Mouse (Mus musculus) cerebellum, adult (tissue): ENCODE data around the gene Epha2.

Experiments used
- ATAC-seq: cut with Nextera tagmentation; 2 replicates; pipeline ENCODE4 v1.9.2; 2017; ENCODE audit warnings: mild to moderate bottlenecking, moderate library complexity, mixed read lengths; ENCODE audit not compliant: insufficient number of reproducible peaks, low FRiP score, low TSS enrichment

Gene Epha2

GRCm38 (mm10) chr4:141301116-141301553 lies at the start of gene Epha2:
Gene Epha2 (plus strand): TSS chr4:141301240.
- ATAC-seq = no peak

DNA sequence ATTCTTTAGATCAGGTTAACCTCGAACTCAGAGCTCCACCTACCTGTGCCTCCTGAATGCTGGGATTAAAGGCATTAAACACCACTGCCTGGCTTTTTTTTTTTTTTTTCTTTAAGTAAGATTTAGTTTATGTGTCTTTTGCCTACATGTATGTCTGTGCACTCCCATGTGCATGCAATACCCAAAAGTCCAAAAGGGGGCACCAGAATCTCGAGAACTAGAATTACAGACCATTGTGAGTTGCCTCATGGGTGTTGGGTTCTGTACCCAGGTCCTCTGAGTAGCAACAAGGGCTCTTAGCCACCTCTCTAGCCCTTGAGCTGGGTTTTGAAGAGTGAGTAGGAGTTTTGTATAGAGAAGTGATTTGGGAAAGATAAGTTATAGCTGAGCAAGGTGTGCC lies 48.4 kb upstream of the Epha2 start:
- ATAC-seq = no peak

DNA sequence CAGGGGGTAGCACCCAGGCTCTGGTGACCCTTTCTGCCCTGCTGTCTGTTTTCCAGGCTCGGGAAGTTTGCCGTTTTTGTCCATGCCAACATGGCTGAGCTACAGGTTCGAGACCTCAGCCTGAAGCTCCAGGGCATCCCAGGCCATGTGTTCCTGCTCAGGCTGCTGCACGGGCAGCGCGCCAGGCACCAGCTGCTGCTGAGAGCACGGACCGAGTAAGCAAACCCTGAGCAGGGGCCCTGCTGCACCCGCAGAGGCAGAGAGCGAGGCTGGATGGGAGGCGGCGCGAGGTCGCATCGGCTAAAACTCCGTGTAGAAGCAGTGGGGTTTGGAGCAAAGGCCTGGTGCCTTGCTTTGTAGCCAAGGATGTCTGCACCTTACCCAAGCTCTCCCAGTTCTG lies 46.8 kb upstream of the Epha2 start:
- no peak for ATAC-seq

- no peak for ATAC-seq
These were observed 43.6 kb upstream of the Epha2 start for GRCm38 (mm10) chr4:141257440-141257839.

DNA sequence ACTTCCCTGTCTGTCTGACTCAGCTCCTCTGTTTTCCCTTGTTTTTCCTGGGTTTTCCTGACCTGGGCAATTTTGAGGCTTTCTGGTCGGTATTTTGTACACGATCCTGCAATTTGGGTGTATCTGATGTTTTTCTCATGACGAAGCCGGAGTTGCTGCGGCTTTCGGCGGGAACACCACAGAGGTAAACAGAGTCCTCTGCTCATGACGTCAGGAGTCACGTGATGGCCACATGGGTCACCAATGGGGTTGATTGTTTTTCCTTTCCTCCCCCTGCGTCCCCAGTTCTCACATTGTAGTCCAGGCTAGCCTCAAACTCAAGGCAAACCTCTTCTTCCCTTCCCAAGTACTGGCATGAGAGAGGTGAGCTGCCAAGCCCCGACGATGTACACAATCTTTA lies 41.6 kb upstream of the Epha2 start:
- no peak for ATAC-seq

DNA sequence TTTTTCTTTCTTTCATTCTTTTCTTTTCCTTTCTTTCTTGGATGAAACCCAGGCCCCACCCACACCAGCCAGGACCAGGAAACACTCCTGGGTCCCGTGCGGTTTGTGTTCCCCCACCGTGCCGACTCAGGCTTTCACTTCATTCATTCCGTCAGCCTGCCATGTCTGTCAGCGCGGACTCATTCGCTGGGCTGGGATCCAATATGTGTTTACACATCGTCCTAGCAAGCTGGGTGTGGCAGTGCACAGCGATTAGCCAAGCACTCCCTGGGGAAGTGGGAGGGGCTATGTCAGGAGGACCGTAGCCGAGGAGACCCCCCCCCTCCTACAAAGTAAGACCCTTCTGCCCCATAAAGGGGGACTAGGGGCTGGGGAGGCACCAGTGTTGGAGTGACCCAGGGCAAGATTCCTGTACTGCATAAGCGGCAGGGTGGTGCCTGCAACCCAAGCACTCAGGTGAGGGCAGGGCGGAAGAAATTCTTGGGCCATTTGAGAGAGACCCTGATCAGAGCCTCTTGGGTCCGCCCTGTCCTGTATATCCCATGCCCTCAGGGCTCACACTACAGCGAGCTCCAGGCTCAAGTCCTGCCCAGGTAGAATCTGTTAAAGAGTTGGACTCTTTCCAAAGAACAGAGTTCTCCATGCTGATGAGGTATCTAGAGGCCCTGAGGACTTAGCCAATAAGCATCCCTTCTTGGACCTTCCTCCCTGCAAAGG lies 40.9 kb upstream of the Epha2 start:
- ATAC-seq = no peak

DNA sequence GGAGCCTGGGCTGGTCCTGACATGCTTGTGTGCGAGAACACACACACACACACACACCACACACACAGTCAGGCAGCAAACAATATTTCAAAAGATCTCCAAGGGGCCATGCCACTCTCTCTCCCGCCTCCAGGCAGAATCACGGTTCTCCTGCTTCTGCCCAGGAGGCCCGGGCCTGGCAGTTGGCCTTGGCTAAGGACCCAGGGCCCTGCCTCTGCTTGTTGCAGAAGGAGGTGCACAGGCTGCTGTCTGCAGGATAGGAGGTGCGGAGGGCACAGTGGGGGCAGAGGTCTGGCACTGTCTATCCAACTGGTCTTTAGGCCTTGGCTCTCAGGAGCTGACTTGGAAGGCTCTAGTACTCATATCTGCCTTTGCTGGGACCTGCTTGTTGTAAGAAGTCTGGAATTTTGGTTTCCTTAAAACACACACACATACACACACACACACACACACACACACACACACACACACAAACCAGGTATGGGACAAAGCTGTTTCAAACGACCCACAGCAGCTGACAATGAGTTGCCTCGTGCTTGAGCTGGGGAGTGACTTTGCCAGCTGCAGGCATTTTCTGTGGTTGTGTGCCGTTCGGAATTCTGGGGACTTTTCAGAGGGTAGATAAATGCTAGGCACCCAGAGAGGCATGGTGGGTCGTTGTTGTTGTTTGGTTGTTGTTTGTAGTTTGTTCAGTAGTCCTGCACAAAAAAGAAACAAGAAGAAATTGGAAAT lies 38.0 kb upstream of the Epha2 start:
- ATAC-seq = no peak

DNA sequence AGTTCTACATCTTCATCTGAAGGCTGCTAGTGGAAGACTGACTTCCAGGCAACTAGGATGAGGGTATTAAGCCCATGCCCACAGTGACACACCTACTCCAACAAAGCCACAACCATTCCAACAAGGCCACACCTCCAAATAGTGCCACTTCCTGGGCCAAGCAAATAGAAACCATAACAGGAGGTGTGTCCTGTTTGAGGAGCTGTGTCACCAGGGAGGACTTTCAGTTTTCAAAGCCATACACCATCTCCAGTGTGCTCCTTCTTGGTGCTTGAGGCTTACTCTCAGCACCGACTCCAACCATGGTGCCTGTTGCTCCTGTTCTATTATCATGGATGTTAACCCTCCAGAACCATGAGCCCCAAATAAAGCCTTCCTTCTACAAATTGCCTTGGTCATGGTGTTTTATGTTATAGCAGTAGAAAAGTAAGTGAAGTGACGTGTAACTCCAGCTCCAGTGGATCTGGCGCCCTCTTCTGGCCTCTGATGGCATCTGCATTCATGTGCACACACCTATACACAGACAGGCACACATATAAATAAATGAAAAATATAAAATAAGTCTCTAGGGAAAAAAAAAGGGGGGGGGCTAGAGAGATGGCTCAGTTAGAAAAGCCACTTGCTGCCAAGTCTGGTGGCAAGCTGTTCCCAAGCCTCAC lies 34.9 kb upstream of the Epha2 start:
- ATAC-seq = no peak

GRCm38 (mm10) chr4:141267250-141267649 lies 33.8 kb upstream of the Epha2 start:
- ATAC-seq = no peak

DNA sequence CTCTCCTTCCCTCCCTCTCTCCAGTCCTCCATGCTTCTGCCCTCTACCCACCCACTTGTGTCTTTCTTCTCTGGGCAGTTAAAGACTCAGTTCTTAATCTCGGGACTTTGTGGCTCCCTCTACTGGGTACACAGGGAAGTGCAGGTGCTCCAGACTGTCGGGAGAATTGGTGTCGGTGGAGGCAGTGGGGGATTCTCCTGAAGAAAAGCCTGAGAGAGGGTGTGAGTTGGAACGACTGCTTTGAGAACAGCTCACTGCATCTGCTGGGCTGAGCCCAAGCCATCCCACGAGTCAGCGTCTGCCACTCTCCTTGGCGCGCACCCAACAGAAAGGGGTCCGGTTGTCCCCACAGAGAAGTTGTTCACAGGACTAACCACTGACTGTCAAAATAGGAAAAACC lies 33.2 kb upstream of the Epha2 start:
- ATAC-seq = no peak

DNA sequence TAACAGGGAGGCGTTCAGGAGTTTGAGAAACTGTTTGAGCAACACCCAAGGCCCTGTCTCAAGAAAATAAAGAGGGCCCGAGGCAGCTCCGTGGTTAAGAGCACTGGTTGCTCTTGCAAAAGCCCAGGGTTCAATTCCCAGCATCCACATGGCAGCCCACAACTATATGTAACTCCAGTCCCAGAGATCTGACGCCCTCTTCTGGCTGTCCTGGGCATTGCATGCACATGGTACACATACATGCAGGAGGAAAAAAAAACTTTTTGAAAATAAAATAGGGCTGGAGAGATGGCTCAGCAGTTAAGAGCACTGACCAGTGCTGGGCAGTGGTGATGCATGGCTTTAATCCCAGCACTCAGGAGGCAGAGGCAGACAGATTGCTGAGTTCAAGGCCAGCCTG lies 32.7 kb upstream of the Epha2 start:
- ATAC-seq = no peak

GRCm38 (mm10) chr4:141269080-141269479 lies 32.0 kb upstream of the Epha2 start:
- ATAC-seq = no peak

GRCm38 (mm10) chr4:141270201-141270940 lies 30.7 kb upstream of the Epha2 start:
- no peak for ATAC-seq

DNA sequence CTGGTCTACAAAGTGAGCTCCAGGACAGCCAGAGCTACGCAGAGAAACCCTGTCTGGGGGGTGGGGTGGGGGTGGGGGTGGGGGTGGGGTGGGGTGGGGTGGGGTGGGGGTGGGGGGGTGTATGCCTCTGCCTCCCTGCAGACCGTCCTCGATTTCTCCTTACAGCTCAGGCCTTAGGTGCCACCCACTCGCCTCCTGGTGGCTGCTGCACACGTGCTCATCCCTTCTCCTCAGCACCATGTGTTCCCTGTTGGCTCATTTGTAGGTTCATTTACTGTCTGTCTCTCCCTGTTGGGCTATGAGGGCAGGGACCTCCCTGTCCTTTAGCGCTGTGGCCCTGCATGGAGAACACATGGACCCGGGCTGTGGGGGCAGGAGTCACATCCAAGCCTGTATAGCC lies 29.8 kb upstream of the Epha2 start:
- ATAC-seq = no peak

GRCm38 (mm10) chr4:141271721-141272120 lies 29.3 kb upstream of the Epha2 start:
- ATAC-seq = no peak

GRCm38 (mm10) chr4:141272878-141273277 lies 28.2 kb upstream of the Epha2 start:
- no peak for ATAC-seq

DNA sequence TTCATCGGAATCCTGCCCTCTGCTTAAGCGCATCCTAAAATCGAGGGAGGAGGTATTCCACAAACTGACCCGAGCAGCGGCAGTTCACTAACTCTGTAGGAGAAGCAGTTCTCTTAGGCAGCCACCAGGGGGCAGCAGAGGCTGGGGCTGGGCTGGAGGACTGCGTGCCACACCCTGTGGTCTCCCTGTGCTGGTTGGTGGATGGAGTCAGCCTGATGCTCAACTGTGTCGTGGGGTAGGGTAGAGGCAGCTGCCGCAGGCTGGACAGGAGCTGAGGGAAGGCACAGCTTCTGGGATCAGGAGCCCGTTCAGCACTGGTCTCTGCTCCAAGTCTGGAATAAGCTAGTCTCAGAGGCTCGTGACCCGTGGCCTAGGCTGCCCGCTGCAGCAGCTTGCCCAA lies 27.7 kb upstream of the Epha2 start:
- peak; percentile 72 for ATAC-seq

DNA sequence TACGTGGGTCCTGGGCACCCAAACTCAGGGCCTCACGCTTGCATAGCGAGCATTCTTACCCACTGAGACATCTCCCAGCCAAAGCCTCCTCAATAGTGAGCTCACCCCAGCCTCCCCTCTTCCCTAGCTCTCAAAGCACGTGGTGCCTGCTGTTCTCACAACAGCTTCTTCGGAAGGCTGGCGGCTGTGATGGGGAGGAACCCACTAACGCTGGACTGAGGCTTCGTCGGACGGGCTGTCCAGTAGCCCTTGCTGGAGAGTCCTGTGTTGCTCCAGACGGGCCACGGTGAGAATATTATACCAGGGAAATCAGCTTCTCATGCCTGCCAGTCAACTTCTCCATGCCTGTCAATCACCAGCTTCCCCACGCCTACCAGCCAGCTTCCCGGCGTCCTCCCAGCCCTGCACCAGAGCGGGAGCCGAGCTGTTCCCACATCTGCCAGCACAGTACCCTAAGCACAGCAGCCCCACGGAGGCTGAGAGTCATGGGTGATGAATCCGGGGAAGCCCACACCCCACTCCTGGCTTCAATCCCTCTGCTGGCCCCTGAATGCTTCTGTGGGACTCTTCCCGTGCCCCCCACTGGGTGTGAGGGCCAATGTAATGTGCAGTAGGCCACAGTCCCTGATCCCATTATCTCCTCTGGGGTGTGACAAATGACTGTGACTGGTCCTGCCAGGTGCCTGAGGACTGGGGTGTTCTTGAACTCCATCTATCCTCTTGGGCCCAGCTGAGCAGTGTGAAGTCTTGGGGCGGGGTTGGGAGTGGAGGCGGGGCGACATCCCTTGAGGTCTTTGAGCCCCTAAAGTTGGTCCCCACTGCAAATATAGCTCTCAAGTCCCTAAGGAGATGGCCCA lies 26.3 kb upstream of the Epha2 start:
- no peak for ATAC-seq

DNA sequence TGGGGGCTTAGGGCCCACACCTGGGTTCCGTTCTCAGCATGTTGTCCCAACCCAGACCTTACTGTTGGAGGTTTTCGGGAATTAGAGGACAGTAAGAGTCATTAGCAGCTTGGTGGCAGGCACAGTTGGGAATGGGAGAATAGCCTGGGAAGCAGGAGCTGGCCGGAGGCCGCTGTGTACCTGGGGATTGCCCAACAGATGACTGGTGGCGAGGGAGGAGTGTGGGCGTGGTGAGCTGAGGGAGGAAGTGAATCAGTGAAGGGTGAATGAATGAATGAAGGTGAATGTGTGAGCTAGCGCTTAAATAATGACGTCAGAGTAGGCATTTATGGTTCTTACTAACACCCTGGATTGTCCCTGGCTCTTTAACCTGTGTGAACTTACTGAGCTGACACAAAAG lies 23.9 kb upstream of the Epha2 start:
- ATAC-seq = no peak

- no peak for ATAC-seq
These were observed 22.9 kb upstream of the Epha2 start for GRCm38 (mm10) chr4:141278154-141278553.
